ENCODE assay signal across 11 mouse cellular contexts in genomic region chr1:187649871-187650270, GRCm38 (mm10). TPM values are rescaled to one million over a fixed set of nuclear protein-coding genes. Genes with fewer than 3 reads are reported as not detected.
DNase-seq lines count a peak whose midpoint lies in the region; ATAC-seq and TF ChIP-seq lines count a peak whose summit lies in the region.
"Had no signal": no experiment of that assay in that cellular context is flagged by ENCODE, and none has a peak within 500 bp of the region (broad histone marks: within the 10 kb centered on the region; RNA-seq: fewer than 3 reads in every experiment).

No protein-coding gene starts in this region.

- 0 out of 2 replicates have a peak, but pooled peaks cover 3% of the 10 kb centered on the region for H3K36me3 ChIP-seq in heart, postnatal 0 days (replicated peaks; ENCODE audit: control insufficient read depth, insufficient read depth, low read length)
- no peaks in the 10 kb centered on the region for H3K36me3 ChIP-seq in forebrain, embryonic 14.5 days (ENCODE audit: control insufficient read depth, insufficient read depth, low read length)
- H3K36me3 ChIP-seq: embryonic facial prominence, embryonic 15.5 days; limb, embryonic 15.5 days had no signal

- H3K4me3 ChIP-seq in heart, postnatal 0 days (ENCODE audit: low read depth, low read length) = no peak overlapping the region
- no peak overlapping the region for H3K4me3 ChIP-seq in forebrain, embryonic 14.5 days (ENCODE audit: low read depth, low read length)
- H3K4me3 ChIP-seq: embryonic facial prominence, embryonic 15.5 days; limb, embryonic 15.5 days had no signal

- ATAC-seq in heart, postnatal 0 days (ENCODE audit: insufficient read depth, low read depth) = no peak
- no peak for ATAC-seq in erythroblast, adult 5-6 weeks (replicated peaks; ENCODE audit: low FRiP score, poor library complexity, severe bottlenecking)
- no peak for ATAC-seq in forebrain, embryonic 14.5 days

- H3K9me3 ChIP-seq in heart, postnatal 0 days (replicated peaks; ENCODE audit: control insufficient read depth, low read length) = no peaks in the 10 kb centered on the region
- no peaks in the 10 kb centered on the region for H3K9me3 ChIP-seq in forebrain, embryonic 14.5 days (replicated peaks; ENCODE audit: control insufficient read depth, low read length)
- H3K9me3 ChIP-seq: embryonic facial prominence, embryonic 15.5 days; limb, embryonic 15.5 days had no signal

- peak overlapping the region; percentile 41 for H3K27ac ChIP-seq in heart, postnatal 0 days (ENCODE audit: low read depth)
- H3K27ac ChIP-seq in forebrain, embryonic 14.5 days (ENCODE audit: low read depth, low read length) = no peak overlapping the region
- H3K27ac ChIP-seq: embryonic facial prominence, embryonic 15.5 days; limb, embryonic 15.5 days had no signal

- H3K4me2 ChIP-seq in heart, postnatal 0 days (ENCODE audit: low read depth, low read length) = peak overlapping the region; percentile 81
- no peak overlapping the region for H3K4me2 ChIP-seq in forebrain, embryonic 14.5 days (ENCODE audit: low read length)
- H3K4me2 ChIP-seq: embryonic facial prominence, embryonic 15.5 days; limb, embryonic 15.5 days had no signal

- no peak for TF ChIP-seq CTCF in heart, postnatal 0 days (IDR thresholded peaks at IDR 0.05; ENCODE audit: low read depth)

- DNase-seq in adrenal gland, postnatal 10 days = peak; percentile 23
- no peak for DNase-seq in adrenal gland, postnatal 25 days
- peak; percentile 7 for DNase-seq in ovary, postnatal 36 days (ENCODE audit: low spot score)
- DNase-seq in ovary, postnatal 10 days (ENCODE audit: low spot score) = no peak
- DNase-seq in heart, postnatal 0 days (ENCODE audit: low spot score) = no peak
- no peak for DNase-seq in layer of hippocampus, adult 18-20 months (ENCODE audit: low spot score in 2 of 2)
- no peak for DNase-seq in forebrain, embryonic 14.5 days (ENCODE audit: low spot score)
- DNase-seq: kidney, postnatal 25 days had no signal

- H3K27me3 ChIP-seq in heart, postnatal 0 days (ENCODE audit: control insufficient read depth, insufficient read depth, low read length) = no peaks in the 10 kb centered on the region
- no peaks in the 10 kb centered on the region for H3K27me3 ChIP-seq in forebrain, embryonic 14.5 days (replicated peaks; ENCODE audit: control insufficient read depth, insufficient read depth, low read length)
- H3K27me3 ChIP-seq: embryonic facial prominence, embryonic 15.5 days had no signal

- no peak overlapping the region for H3K9ac ChIP-seq in heart, postnatal 0 days (replicated peaks; ENCODE audit: low read depth, low read length)
- H3K9ac ChIP-seq in forebrain, embryonic 14.5 days (ENCODE audit: low read length) = no peak overlapping the region
- H3K9ac ChIP-seq: embryonic facial prominence, embryonic 15.5 days; limb, embryonic 15.5 days had no signal

- 23% methylated on average over 5 of the region's 5 CpGs for WGBS in heart, postnatal 0 days
- 52% methylated on average over 5 of the region's 5 CpGs for WGBS in forebrain, embryonic 14.5 days

- H3K4me1 ChIP-seq in heart, postnatal 0 days (ENCODE audit: control insufficient read depth, insufficient read depth) = peaks cover 13% of the 10 kb centered on the region
- H3K4me1 ChIP-seq in forebrain, embryonic 14.5 days (ENCODE audit: control insufficient read depth, insufficient read depth, low read length) = peaks cover 4% of the 10 kb centered on the region; the same call in 1 of the 2 replicates

- TF ChIP-seq EP300 in heart, postnatal 0 days (IDR thresholded peaks at IDR 0.05; ENCODE audit: low read depth) = no peak

RNA-seq across cellular contexts. Expression of gene Esrrg, which starts 41.3 kb away (rescaled TPM):
- total RNA-seq in adrenal gland, postnatal 10 days (2021) = 10 to 100 TPM; 18.8 to 28.7 TPM
- total RNA-seq in adrenal gland, postnatal 25 days (2021) = 9.0 and 19.4 TPM in 2 replicates
- total RNA-seq in heart, postnatal 0 days (2014; rRNA removed; ENCODE audit: low replicate concordance) = 16.8 and 23.1 TPM in 2 replicates
- polyA plus RNA-seq in heart, postnatal 0 days (2015; fragmentation: Nextera tagmentation; extraction: Ambion mirVana) = 11.5 and 11.9 TPM in 2 replicates
- total RNA-seq in erythroblast, adult 5-6 weeks (2015; ENCODE audit: low replicate concordance) = not detected in 2 replicates
- not detected in 2 replicates for total RNA-seq in erythroblast, adult 5-6 weeks (2017; ENCODE audit: low replicate concordance)
- total RNA-seq in layer of hippocampus, adult 18-20 months (2021) = 10 to 100 TPM; 13.2 to 15.8 TPM
- polyA plus RNA-seq in forebrain, embryonic 14.5 days (2014; fragmentation: Nextera tagmentation; extraction: Ambion mirVana) = 9.8 and 10.0 TPM in 2 replicates

Comparison
In these comparisons a context has a peak if more than half of its experiments do, and no peak if none do; other contexts are left out.
1. DNase-seq: peak in adrenal gland, postnatal 10 days (single experiment) and ovary, postnatal 36 days (single experiment); none in adrenal gland, postnatal 25 days (single experiment), ovary, postnatal 10 days (single experiment), heart, postnatal 0 days (single experiment), layer of hippocampus, adult 18-20 months (0 of 2) and forebrain, embryonic 14.5 days (single experiment).